Mouse (Mus musculus): Measurements from ENCODE around the gene Eepd1. TPM values are rescaled to one million over a fixed set of nuclear protein-coding genes. Genes with fewer than 3 reads are reported as not detected.

Gene Eepd1
- polyA plus RNA-seq, 1 experiment from 2014 or later, result 6.9 TPM

- H3K9me3 ChIP-seq (ENCODE audit: control insufficient read depth, low read length), result no peaks in the 10 kb centered on the region
- H3K27ac ChIP-seq (ENCODE audit: low read length), result no peak overlapping the region
- H3K9ac ChIP-seq (ENCODE audit: low read depth, low read length), result no peak overlapping the region
- H3K4me1 ChIP-seq (ENCODE audit: control insufficient read depth, insufficient read depth, low read length), result peaks cover 18% of the 10 kb centered on the region; the same call in 1 of the 2 replicates
- WGBS, result 77% methylated on average over 9 of the region's 9 CpGs
- ATAC-seq, result no peak
- H3K36me3 ChIP-seq (ENCODE audit: control insufficient read depth, insufficient read depth, low read length), result no peaks in the 10 kb centered on the region
- no peak overlapping the region for H3K4me2 ChIP-seq (ENCODE audit: low read depth, low read length)
- no peaks in the 10 kb centered on the region for H3K27me3 ChIP-seq (replicated peaks; ENCODE audit: control insufficient read depth, insufficient read depth, low read length)
- no peak overlapping the region for H3K4me3 ChIP-seq (ENCODE audit: low read length)
Observed at GRCm38 (mm10) chr9:25486246-25486807, 5.0 kb downstream of the Eepd1 start.

- WGBS, result 60% methylated on average over 12 of the region's 12 CpGs
- Histone ChIP-seq H3K4me3 (ENCODE audit: low read length) (no peak overlapping the region), H3K4me1 (ENCODE audit: control insufficient read depth, insufficient read depth, low read length) (peaks cover 16% of the 10 kb centered on the region; the same call in 1 of the 2 replicates), H3K4me2 (ENCODE audit: low read depth, low read length) (no peak overlapping the region), H3K27me3 (replicated peaks; ENCODE audit: control insufficient read depth, insufficient read depth, low read length) (no peaks in the 10 kb centered on the region), H3K9ac (ENCODE audit: low read depth, low read length) (no peak overlapping the region), H3K9me3 (ENCODE audit: control insufficient read depth, low read length) (no peaks in the 10 kb centered on the region), H3K36me3 (ENCODE audit: control insufficient read depth, insufficient read depth, low read length) (no peaks in the 10 kb centered on the region), H3K27ac (ENCODE audit: low read length) (no peak overlapping the region)
- no peak for ATAC-seq
Observed at GRCm38 (mm10) chr9:25487446-25488110, 6.2 kb downstream of the Eepd1 start.

GRCm38 (mm10) chr9:25488581-25488980, 7.2 kb downstream of the Eepd1 start:
- peak; percentile 89 for ATAC-seq
- peaks cover 9% of the 10 kb centered on the region; the same call in 1 of the 2 replicates for H3K4me1 ChIP-seq (ENCODE audit: control insufficient read depth, insufficient read depth, low read length)
- no peak overlapping the region for H3K27ac ChIP-seq (ENCODE audit: low read length)

GRCm38 (mm10) chr9:25489221-25489960, 8.0 kb downstream of the Eepd1 start:
- 77% methylated on average over 7 of the region's 7 CpGs for WGBS
- Histone ChIP-seq H3K4me3 (ENCODE audit: low read length) (no peak overlapping the region), H3K4me2 (ENCODE audit: low read depth, low read length) (no peak overlapping the region)

More at GRCm38 (mm10) chr9:25488581-25488980, 7.2 kb downstream of the Eepd1 start:
- Histone ChIP-seq H3K36me3 (ENCODE audit: control insufficient read depth, insufficient read depth, low read length) (no peaks in the 10 kb centered on the region), H3K27me3 (replicated peaks; ENCODE audit: control insufficient read depth, insufficient read depth, low read length) (no peaks in the 10 kb centered on the region), H3K4me3 (ENCODE audit: low read length) (no peak overlapping the region), H3K4me2 (ENCODE audit: low read depth, low read length) (no peak overlapping the region), H3K9ac (ENCODE audit: low read depth, low read length) (no peak overlapping the region), H3K9me3 (ENCODE audit: control insufficient read depth, low read length) (no peaks in the 10 kb centered on the region)
- WGBS, result 80% methylated on average over 9 of the region's 9 CpGs

GRCm38 (mm10) chr9:25490278-25491145, 9.2 kb downstream of the Eepd1 start:
- H3K9me3 ChIP-seq (ENCODE audit: control insufficient read depth, low read length), result no peaks in the 10 kb centered on the region
- no peak overlapping the region for H3K9ac ChIP-seq (ENCODE audit: low read depth, low read length)
- WGBS, result 65% methylated on average over 13 of the region's 13 CpGs
- H3K4me1 ChIP-seq (ENCODE audit: control insufficient read depth, insufficient read depth, low read length), result 0 out of 2 replicates have a peak, but pooled peaks cover 2% of the 10 kb centered on the region
- ATAC-seq, result no peak
- H3K27me3 ChIP-seq (replicated peaks; ENCODE audit: control insufficient read depth, insufficient read depth, low read length), result no peaks in the 10 kb centered on the region
- no peak overlapping the region for H3K4me3 ChIP-seq (ENCODE audit: low read length)
- no peak overlapping the region for H3K4me2 ChIP-seq (ENCODE audit: low read depth, low read length)
- no peaks in the 10 kb centered on the region for H3K36me3 ChIP-seq (ENCODE audit: control insufficient read depth, insufficient read depth, low read length)
- no peak overlapping the region for H3K27ac ChIP-seq (ENCODE audit: low read length)

More at GRCm38 (mm10) chr9:25489221-25489960, 8.0 kb downstream of the Eepd1 start:
- Histone ChIP-seq H3K36me3 (ENCODE audit: control insufficient read depth, insufficient read depth, low read length) (no peaks in the 10 kb centered on the region), H3K27me3 (replicated peaks; ENCODE audit: control insufficient read depth, insufficient read depth, low read length) (no peaks in the 10 kb centered on the region), H3K27ac (ENCODE audit: low read length) (no peak overlapping the region), H3K4me1 (ENCODE audit: control insufficient read depth, insufficient read depth, low read length) (peaks cover 5% of the 10 kb centered on the region; the same call in 1 of the 2 replicates), H3K9ac (ENCODE audit: low read depth, low read length) (no peak overlapping the region), H3K9me3 (ENCODE audit: control insufficient read depth, low read length) (no peaks in the 10 kb centered on the region)
- no peak for ATAC-seq

- Histone ChIP-seq H3K4me2 (ENCODE audit: low read depth, low read length) (no peak overlapping the region), H3K9me3 (ENCODE audit: control insufficient read depth, low read length) (no peaks in the 10 kb centered on the region), H3K36me3 (ENCODE audit: control insufficient read depth, insufficient read depth, low read length) (no peaks in the 10 kb centered on the region), H3K9ac (ENCODE audit: low read depth, low read length) (no peak overlapping the region), H3K27me3 (replicated peaks; ENCODE audit: control insufficient read depth, insufficient read depth, low read length) (no peaks in the 10 kb centered on the region), H3K4me1 (ENCODE audit: control insufficient read depth, insufficient read depth, low read length) (peaks cover 3% of the 10 kb centered on the region; the same call in 1 of the 2 replicates), H3K4me3 (ENCODE audit: low read length) (no peak overlapping the region), H3K27ac (ENCODE audit: low read length) (no peak overlapping the region)
- ATAC-seq, result no peak
- 76% methylated on average over 5 of the region's 5 CpGs for WGBS
Observed at GRCm38 (mm10) chr9:25493918-25494317, 12.6 kb downstream of the Eepd1 start.

- ATAC-seq, result no peak
- WGBS, result 90% methylated on average over 10 of the region's 10 CpGs
- no peak overlapping the region for H3K9ac ChIP-seq (ENCODE audit: low read depth, low read length)
Observed at GRCm38 (mm10) chr9:25495601-25496000, 14.3 kb downstream of the Eepd1 start.

GRCm38 (mm10) chr9:25496196-25496595, 14.8 kb downstream of the Eepd1 start:
- no peak for ATAC-seq
- no peaks in the 10 kb centered on the region for H3K27me3 ChIP-seq (replicated peaks; ENCODE audit: control insufficient read depth, insufficient read depth, low read length)
- WGBS, result 78% methylated on average over 4 of the region's 4 CpGs

More at GRCm38 (mm10) chr9:25495601-25496000, 14.3 kb downstream of the Eepd1 start:
- Histone ChIP-seq H3K27me3 (replicated peaks; ENCODE audit: control insufficient read depth, insufficient read depth, low read length) (no peaks in the 10 kb centered on the region), H3K9me3 (ENCODE audit: control insufficient read depth, low read length) (no peaks in the 10 kb centered on the region), H3K4me3 (ENCODE audit: low read length) (no peak overlapping the region), H3K27ac (ENCODE audit: low read length) (no peak overlapping the region), H3K4me1 (ENCODE audit: control insufficient read depth, insufficient read depth, low read length) (peaks cover 7% of the 10 kb centered on the region; the same call in 1 of the 2 replicates), H3K4me2 (ENCODE audit: low read depth, low read length) (no peak overlapping the region), H3K36me3 (ENCODE audit: control insufficient read depth, insufficient read depth, low read length) (no peaks in the 10 kb centered on the region)

More at GRCm38 (mm10) chr9:25496196-25496595, 14.8 kb downstream of the Eepd1 start:
- Histone ChIP-seq H3K9ac (ENCODE audit: low read depth, low read length) (no peak overlapping the region), H3K4me2 (ENCODE audit: low read depth, low read length) (no peak overlapping the region), H3K36me3 (ENCODE audit: control insufficient read depth, insufficient read depth, low read length) (no peaks in the 10 kb centered on the region), H3K4me1 (ENCODE audit: control insufficient read depth, insufficient read depth, low read length) (peaks cover 7% of the 10 kb centered on the region; the same call in 1 of the 2 replicates), H3K4me3 (ENCODE audit: low read length) (no peak overlapping the region), H3K27ac (ENCODE audit: low read length) (no peak overlapping the region), H3K9me3 (ENCODE audit: control insufficient read depth, low read length) (no peaks in the 10 kb centered on the region)
